Mouse (Mus musculus): ENCODE results near the gene Chmp3. TPM values are rescaled to one million over a fixed set of nuclear protein-coding genes. Genes with fewer than 3 reads are reported as not detected.

Chmp3 gene
- polyA plus RNA-seq (2012; rRNA removed), result 101 and 114 TPM in 2 replicates

- peak; percentile 91 to 97 for DNase-seq (ENCODE audit: extremely low spot score in 1 of 2, low spot score in 1 of 2)
Observed at GRCm38 (mm10) chr6:71543686-71544499, at the start of gene Chmp3. Chmp3 (plus strand) TSS chr6:71543797.

GRCm38 (mm10) chr6:71494341-71495020 lies 49.1 kb upstream of the Chmp3 start:
- DNase-seq (ENCODE audit: extremely low spot score in 1 of 2, low spot score in 1 of 2), result peak; percentile 5 to 44

- DNase-seq (ENCODE audit: extremely low spot score in 1 of 2, low spot score in 1 of 2), result no peak
Observed at GRCm38 (mm10) chr6:71500575-71500974, 43.0 kb upstream of the Chmp3 start.

DNA sequence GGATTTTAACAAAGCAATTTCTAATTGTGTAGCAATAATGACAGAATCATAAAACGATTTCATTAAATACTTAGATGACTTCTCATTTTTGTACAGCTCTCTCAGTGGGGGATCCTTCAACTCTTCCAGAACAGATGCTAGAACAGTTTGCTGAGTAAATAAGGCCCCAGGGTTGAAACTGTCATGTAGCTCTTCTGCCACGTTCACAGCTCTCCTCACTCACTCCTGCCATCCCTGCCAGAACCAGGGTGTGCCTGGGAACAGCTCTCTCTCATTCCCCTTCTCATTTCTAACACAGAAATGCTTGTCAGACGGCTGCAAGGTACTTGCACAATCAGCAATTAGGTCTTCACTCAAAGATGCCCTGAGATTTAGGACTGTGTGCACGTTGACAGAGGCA lies 40.6 kb upstream of the Chmp3 start:
- DNase-seq (ENCODE audit: extremely low spot score in 1 of 2, low spot score in 1 of 2), result no peak

DNA sequence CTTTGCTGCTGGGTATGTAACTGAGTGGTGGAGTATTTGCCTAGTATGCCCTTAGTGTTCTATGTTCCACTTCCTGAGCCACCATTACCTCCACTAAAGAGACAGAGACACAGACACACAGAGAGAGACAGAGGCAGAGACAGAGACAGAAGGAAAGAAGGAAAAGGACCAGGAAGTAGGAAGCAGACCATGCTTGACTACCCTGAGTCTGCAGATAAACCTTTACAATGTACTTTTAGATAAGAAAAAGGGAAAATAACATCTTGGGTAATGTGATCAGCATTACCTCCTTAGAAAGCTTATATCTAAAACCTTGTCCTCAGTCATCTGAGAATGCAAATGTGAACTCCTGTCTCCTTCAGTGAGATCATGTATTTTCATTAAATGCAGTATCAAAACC lies 39.9 kb upstream of the Chmp3 start:
- no peak for DNase-seq (ENCODE audit: extremely low spot score in 1 of 2, low spot score in 1 of 2)

- DNase-seq (ENCODE audit: extremely low spot score in 1 of 2, low spot score in 1 of 2), result no peak
Observed at GRCm38 (mm10) chr6:71504091-71504490, 39.5 kb upstream of the Chmp3 start.

- DNase-seq (ENCODE audit: extremely low spot score in 1 of 2, low spot score in 1 of 2), result no peak
Observed at GRCm38 (mm10) chr6:71505671-71506070, 37.9 kb upstream of the Chmp3 start.

DNA sequence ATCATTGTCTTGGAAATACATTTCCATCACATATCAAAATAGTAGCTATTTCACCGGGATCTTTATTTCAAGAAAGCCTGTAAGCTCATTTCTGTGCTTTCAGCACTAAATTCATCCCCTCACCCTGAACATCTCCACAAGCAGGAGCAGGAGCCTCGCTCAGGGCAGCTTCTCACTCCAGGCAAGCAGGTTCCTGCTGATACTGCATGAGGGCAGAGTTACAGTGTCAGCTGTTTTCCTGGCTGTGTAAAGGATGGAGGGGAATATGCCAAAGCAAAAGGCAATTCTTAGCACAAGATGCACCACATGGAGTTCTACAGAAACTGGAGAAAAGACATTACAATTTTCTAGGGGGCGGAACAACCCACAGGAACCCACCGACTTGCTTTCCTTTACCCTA lies 24.1 kb upstream of the Chmp3 start:
- no peak for DNase-seq (ENCODE audit: extremely low spot score in 1 of 2, low spot score in 1 of 2)

GRCm38 (mm10) chr6:71525556-71525955 lies 18.0 kb upstream of the Chmp3 start:
- peak in 1 of 2 experiments; percentile 41 for DNase-seq (ENCODE audit: extremely low spot score in 1 of 2, low spot score in 1 of 2)

DNA sequence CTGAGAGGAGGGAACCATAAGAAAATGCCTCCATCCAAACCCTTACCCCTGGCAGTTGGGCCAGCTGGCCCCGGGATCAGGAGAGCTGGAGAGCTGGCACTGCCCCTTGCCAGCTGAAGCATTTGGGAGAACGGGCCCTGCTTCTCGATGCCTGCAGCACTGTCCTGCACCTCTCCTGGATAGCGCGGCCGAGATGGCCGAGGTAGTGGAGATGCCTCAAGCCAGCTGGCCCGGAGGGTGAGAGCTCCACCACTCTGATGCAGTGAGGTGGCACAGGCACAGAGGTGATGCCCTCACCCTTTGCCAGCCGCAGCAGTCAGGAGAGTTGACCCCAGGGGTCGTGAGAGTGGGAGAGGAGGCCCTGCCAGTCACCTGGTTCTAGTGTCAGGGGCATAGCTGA lies 16.5 kb upstream of the Chmp3 start:
- DNase-seq (ENCODE audit: extremely low spot score in 1 of 2, low spot score in 1 of 2), result no peak

DNA sequence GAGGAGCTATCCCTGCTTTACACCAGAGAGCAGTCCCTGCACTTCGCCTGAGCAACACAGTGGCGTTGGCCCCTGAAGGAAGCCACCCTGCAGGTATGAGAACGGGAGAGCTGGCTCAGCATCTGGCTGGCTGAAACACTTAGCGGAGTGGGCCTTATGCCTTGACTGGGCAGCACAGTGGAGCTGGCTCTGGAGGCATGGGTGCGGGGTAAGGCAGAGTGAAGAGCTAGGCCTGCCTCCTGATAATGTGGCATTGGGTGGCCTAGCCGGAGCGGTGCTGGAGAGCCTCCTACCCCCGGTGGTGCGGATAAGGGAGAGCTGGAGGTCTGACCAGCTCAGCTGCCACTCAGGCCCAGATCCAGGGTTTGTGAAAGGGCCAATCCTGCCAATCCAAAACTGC lies 15.8 kb upstream of the Chmp3 start:
- DNase-seq (ENCODE audit: extremely low spot score in 1 of 2, low spot score in 1 of 2), result no peak

- DNase-seq (ENCODE audit: extremely low spot score in 1 of 2, low spot score in 1 of 2), result no peak
Observed at GRCm38 (mm10) chr6:71530176-71530575, 13.4 kb upstream of the Chmp3 start.

DNA sequence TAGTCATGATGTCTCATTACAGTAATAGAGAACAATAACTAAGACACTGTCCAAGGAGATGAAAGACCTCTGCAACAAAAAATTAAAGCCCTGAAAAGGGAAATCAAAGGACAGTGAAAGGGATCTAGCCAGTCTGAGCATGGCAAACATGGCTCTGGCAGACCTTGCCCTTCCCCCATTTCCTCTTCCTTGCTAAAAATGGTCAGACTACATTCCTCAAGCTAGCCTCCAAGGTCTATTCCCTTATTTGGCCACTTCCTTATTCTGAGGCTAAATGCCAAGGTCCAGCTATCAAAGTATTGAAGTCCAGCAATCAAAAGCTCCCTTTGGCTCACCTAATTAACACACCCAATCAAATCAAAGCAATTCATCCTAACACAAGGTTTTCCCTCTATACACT lies 6.3 kb upstream of the Chmp3 start:
- no peak for DNase-seq (ENCODE audit: extremely low spot score in 1 of 2, low spot score in 1 of 2)

- DNase-seq (ENCODE audit: extremely low spot score in 1 of 2, low spot score in 1 of 2), result no peak
Observed at GRCm38 (mm10) chr6:71555507-71555951, 11.9 kb downstream of the Chmp3 start.

DNA sequence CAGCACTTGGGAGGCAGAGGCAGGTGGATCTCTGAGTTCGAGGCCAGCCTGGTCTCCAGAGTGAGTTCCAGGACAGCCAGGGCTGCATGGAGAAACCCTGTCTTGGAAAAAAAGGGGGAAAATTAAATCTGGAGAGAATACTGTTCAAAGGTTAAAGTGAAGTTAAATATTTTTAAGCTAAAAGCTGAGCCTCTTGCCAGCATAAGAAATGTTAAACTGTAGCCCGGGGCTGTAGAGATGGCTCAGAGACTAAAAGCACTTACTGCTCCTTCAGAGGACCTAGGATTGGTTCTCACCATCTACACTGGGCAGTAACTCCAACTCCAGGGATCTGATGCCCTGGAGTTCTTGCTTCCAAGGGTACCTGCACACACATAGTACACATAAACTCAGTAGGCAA lies 13.2 kb downstream of the Chmp3 start:
- DNase-seq (ENCODE audit: extremely low spot score in 1 of 2, low spot score in 1 of 2), result no peak

- peak in 1 of 2 experiments; percentile 48 for DNase-seq (ENCODE audit: extremely low spot score in 1 of 2, low spot score in 1 of 2)
Observed at GRCm38 (mm10) chr6:71568616-71569015, 25.0 kb downstream of the Chmp3 start.

DNA sequence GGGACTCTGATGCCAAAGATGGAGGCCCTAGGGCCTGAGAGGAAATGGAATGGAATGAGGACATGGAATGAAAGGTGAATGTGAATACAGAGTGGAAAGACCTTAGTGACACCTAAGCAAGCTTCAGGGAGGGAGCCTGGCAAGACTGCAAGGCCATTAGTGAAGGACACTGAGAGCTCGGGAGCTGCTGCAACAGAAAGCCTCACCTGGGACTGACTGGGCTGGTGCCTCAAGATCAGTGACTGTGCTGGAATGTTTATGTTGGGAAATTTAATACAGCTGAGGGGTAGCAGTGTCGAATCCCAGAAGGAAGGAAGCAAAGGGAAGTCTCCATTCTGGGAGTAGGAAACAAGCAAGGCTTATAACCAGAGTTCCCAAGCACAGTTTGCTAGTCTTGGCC lies 25.4 kb downstream of the Chmp3 start:
- DNase-seq (ENCODE audit: extremely low spot score in 1 of 2, low spot score in 1 of 2), result no peak

- no peak for DNase-seq (ENCODE audit: extremely low spot score in 1 of 2, low spot score in 1 of 2)
Observed at GRCm38 (mm10) chr6:71575359-71575758, 31.8 kb downstream of the Chmp3 start.

- DNase-seq (ENCODE audit: extremely low spot score in 1 of 2, low spot score in 1 of 2), result no peak
Observed at GRCm38 (mm10) chr6:71579478-71579877, 35.9 kb downstream of the Chmp3 start.

- no peak for DNase-seq (ENCODE audit: extremely low spot score in 1 of 2, low spot score in 1 of 2)
Observed at GRCm38 (mm10) chr6:71583198-71583597, 39.6 kb downstream of the Chmp3 start.

GRCm38 (mm10) chr6:71589401-71589800 lies 45.8 kb downstream of the Chmp3 start:
- no peak for DNase-seq (ENCODE audit: extremely low spot score in 1 of 2, low spot score in 1 of 2)

GRCm38 (mm10) chr6:71590154-71590553 lies 46.6 kb downstream of the Chmp3 start:
- DNase-seq (ENCODE audit: extremely low spot score in 1 of 2, low spot score in 1 of 2), result no peak
